Mouse (Mus musculus): ENCODE data around the gene Bcas2.
"Not testable (repeated sequence)": the region's sequence is repeated elsewhere in the genome, so short reads cannot be mapped to it uniquely, and the experiment has no call there.

Gene Bcas2

DNA sequence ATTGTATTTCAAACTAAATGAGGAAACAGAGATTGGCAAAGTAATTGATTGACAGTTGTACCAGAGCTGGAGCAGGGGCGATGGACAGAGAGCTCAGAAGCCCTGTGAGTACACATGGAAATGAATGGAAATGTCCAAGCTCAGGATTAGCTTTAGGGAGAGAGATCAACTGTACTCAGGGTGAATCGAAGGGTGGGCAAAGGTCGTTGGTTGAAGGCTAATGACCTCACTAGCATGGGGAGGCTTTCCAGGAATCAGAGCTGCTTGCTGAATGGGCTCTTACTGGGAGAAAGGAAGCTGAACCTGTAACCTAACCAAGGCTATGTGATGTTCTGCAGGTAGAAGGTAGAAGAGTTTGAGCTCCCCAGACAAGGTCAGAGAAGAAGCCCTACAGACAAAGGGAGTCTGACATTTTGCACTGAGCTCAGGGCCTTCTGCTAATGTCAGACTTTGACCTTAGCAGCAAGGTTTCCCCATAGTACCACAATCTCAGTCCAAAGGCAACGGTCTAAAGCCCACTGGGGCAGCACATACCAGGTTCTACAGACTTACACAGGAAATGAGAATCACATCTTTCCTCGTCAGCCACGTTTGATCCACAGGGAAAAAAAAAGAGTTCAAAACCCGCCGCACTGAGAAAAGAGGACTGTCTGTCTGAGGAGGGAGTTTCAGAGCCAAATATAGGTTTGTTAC is 43.3 kb downstream of the Bcas2 start:
- DNase-seq (ENCODE audit: low spot score in 2 of 2), result no peak

DNA sequence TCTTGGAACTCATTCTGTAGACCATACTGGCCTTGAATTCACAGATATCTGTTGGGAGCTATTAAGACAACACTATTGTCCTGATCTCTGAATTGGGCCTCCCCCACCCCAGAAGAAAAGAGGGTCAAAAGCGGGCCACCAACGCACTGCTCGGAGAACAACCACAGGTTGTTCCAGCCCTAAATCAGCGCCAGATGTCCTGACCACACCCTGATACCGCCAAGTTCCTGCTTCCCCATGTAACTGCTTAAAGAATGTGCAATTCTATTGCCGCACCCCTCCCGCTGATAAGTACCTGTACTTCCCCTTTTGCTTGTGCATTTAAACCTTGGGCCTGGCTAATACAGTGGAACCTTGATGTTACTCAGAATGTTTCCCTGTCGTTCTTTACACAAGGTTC is 43.9 kb downstream of the Bcas2 start:
- DNase-seq (ENCODE audit: low spot score in 2 of 2), result not testable (repeated sequence)

DNA sequence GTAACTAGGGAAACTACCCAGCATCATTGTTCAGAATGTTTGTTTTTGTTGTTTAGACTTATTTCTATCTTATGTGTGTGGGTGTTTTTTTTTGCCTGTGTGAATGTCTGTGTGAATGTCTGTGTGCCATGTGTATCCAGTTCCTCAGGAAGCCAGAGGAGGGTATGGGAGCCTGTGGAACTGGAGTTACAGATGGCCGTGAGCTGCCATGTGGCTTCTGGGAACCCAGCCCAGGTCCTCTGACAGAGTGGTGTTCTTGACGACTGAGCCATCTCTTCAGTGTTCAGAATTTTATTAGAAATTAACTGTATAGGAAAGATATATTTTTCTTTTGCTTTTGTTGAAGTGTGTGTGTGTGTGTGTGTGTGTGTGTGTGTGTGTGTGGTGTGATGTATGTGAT is 50.0 kb downstream of the Bcas2 start:
- no peak for DNase-seq (ENCODE audit: low spot score in 2 of 2)

DNA sequence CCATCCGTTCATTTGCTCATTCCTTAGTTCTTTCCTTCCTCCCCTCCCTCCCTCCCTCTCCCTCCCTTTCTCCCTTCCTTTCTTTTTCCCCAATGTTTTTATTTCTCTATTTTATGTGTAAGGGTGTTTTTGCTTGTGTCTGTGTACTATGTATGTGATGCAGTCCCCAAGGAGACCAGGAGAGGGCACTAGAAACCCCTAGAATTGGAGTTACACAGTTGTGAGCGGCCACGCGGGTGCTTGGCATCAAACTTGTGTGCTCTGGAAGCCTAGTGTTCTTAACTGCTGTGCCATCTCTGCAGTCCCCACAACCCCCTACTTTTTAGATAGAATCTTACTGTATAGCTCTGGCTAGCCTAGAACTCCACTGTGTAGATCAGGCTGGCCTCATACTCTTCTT is 52.3 kb downstream of the Bcas2 start:
- DNase-seq (ENCODE audit: low spot score in 2 of 2), result no peak

DNA sequence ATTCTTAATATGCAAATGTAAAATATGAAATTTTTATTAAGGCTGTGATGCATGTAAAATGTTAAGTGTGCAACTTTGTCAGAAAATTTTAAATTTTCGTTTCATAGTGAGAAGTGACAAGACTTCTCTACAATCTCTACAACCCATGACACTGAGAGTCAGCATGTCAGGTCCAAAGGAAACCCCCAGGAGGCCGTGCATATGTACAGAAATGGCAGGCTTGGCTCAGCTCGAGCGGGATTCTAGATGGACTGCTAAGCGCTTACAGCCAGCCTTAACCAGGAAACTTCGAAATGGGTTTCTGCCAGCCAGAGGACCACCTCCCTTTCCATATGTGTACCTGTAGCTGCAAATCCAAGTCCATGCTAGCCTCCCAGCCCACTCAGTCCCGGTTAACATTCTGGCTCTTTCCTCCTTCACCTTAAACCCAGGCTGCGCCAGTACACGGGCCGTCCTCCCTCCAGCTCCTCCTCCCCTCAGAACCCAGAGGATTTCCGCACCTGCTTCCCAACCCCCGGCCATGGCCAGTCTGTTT is 52.8 kb downstream of the Bcas2 start:
- no peak for DNase-seq (ENCODE audit: low spot score in 2 of 2)

DNA sequence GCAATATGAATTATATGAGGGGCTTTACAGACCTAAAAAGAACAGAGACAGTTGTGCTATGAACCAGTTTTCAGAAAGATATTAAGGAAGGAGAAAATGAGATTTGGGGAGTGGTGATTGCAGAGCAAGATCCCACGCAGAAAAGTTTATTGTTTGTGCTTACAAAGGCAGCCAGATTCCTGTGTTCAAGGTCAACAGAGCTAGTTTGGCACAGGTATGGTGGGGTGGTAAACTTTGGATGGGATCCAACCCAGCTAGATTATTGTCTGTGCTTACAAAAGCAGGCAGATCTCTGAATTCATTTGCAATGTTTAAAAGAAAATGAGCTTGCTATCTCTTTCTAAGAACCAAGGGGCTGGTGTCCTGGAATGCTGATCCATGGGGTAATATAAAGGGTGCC is 56.3 kb downstream of the Bcas2 start:
- DNase-seq (ENCODE audit: low spot score in 2 of 2), result no peak

Measured in urinary bladder, adult 18-20 months (tissue).